Mouse (Mus musculus) neural tube, embryonic 11.5 days (tissue): Measurements from ENCODE around the gene Ufc1. TPM values are rescaled to one million over a fixed set of nuclear protein-coding genes. Genes with fewer than 3 reads are reported as not detected.

ENCODE experiments used
- ATAC-seq: fragments of 200-750 bp; cut with Nextera tagmentation; 2 replicates; pipeline ENCODE4 v1.8.0; 2017; ENCODE audit warnings: moderate number of reproducible peaks, mild to moderate bottlenecking, moderate TSS enrichment, moderate library complexity; ENCODE audit not compliant: insufficient read depth, low FRiP score, low TSS enrichment
- DNase-seq: peaks from one replicate; pipeline ENCODE4 v3.0.0-alpha.2; 2015; ENCODE audit warnings: low spot score
- H3K27ac ChIP-seq: fragments of 300-500 bp; sonication (generic); 2 replicates; pipeline ENCODE4 v1.5.1; 2014; ENCODE audit warnings: low read depth, mild to moderate bottlenecking, low read length
- H3K27me3 ChIP-seq: fragments of 300-500 bp; sonication (generic); 2 replicates; pipeline ENCODE4 v1.6.1; 2014; ENCODE audit warnings: mild to moderate bottlenecking, low read length, mixed read lengths; ENCODE audit not compliant: control insufficient read depth, insufficient read depth
- H3K36me3 ChIP-seq: fragments of 300-500 bp; sonication (generic); 2 replicates; pipeline ENCODE4 v1.6.1; 2014; ENCODE audit warnings: mild to moderate bottlenecking, low read length, moderate library complexity, mixed read lengths; ENCODE audit not compliant: control insufficient read depth, insufficient read depth
- H3K4me1 ChIP-seq: fragments of 300-500 bp; sonication (generic); 2 replicates; pipeline ENCODE4 v1.6.1; 2014; ENCODE audit warnings: low read length, mixed read lengths; ENCODE audit not compliant: control insufficient read depth, insufficient read depth
- H3K4me2 ChIP-seq: fragments of 300-500 bp; sonication (generic); 2 replicates; pipeline ENCODE4 v1.6.1; 2014; ENCODE audit warnings: low read depth, mild to moderate bottlenecking, moderate library complexity
- H3K4me3 ChIP-seq: fragments of 300-500 bp; sonication (generic); 2 replicates; pipeline ENCODE4 v1.5.1; 2014; ENCODE audit warnings: low read depth, low read length
- H3K9ac ChIP-seq: fragments of 300-500 bp; sonication (generic); 2 replicates; pipeline ENCODE4 v1.6.1; 2014; ENCODE audit warnings: mild to moderate bottlenecking, low read length
- H3K9me3 ChIP-seq: fragments of 300-500 bp; sonication (generic); 2 replicates; pipeline ENCODE4 v1.6.1; 2016; ENCODE audit warnings: low read length; ENCODE audit not compliant: control insufficient read depth
- WGBS: fragments of 180-500 bp; shearing (Covaris S2); extraction: QIAGEN DNeasy Blood & Tissue Kit; methylation state at CpG from one replicate; pipeline ENCODE4 v1.1.7; 2014; 5-methylcytosine and 5-hydroxymethylcytosine counted together
- polyA plus RNA-seq: library from polyadenylated mRNA; unstranded; fragments of >200 nt; fragmentation: Nextera tagmentation; extraction: Ambion mirVana; gene quantifications from 2 replicates; pipeline ENCODE4 v1.2.1, GENCODE M21; 2014

The Ufc1 gene
- polyA plus RNA-seq, 1 experiment from 2014 or later = 103 TPM

DNA sequence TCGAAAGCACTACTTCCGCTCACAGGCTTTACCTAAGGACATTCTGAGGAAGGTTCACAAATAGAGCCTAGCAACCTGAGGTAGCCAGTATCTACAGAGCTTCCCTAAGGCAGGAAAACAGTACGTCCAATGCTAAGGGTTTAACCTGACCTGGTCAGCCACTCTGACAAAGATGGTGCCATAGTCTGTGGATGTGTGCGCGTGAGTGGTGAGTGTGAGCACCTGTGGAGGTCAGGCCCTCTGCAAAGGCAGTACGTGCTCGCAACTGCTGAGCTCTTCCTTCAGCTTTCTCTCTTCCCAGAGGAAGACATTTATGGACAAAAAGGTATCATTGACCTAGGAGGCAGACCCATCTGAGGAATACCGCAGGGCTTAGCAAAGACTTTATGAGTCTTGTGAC lies 16.4 kb downstream of the Ufc1 start:
- WGBS = 96% methylated on average over 8 of the region's 8 CpGs
- Histone ChIP-seq H3K27me3 (no peaks in the 10 kb centered on the region), H3K36me3 (peaks cover 18% of the 10 kb centered on the region)

DNA sequence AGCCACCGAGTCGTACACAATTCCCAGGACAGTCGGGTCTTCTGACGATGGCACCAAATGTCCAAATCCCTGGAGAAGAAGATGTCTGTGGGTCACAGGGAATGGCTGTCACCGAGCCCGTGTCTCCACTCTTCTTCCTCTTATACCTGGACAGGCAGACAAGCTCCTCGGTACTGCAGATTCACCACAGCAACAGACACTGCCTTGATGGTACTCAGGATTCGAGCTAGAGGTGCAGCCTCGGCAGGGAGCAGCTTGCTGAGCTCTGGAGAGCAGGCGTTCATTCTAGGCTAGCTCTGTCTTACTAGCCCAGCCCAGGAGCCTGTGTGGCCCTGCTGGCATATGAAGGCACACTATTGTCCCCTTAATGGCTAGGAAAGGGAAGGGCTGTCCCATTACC lies 17.1 kb downstream of the Ufc1 start:
- DNase-seq (no peak), ATAC-seq (no peak)
- no peak overlapping the region for H3K27ac ChIP-seq
- no peak overlapping the region for H3K4me2 ChIP-seq
- WGBS = 89% methylated on average over 9 of the region's 10 CpGs
- no peak overlapping the region for H3K9ac ChIP-seq
- H3K9me3 ChIP-seq = no peaks in the 10 kb centered on the region
- H3K27me3 ChIP-seq = no peaks in the 10 kb centered on the region
- H3K4me1 ChIP-seq = peaks cover 6% of the 10 kb centered on the region; the same call in 1 of the 2 replicates
- H3K36me3 ChIP-seq = peaks cover 18% of the 10 kb centered on the region
- H3K4me3 ChIP-seq = no peak overlapping the region

More for the DNA sequence above, 16.4 kb downstream of the Ufc1 start:
- peaks cover 6% of the 10 kb centered on the region; the same call in 1 of the 2 replicates for H3K4me1 ChIP-seq
- no peak overlapping the region for H3K4me3 ChIP-seq
- DNase-seq (no peak), ATAC-seq (no peak)
- no peak overlapping the region for H3K9ac ChIP-seq
- H3K9me3 ChIP-seq = no peaks in the 10 kb centered on the region
- no peak overlapping the region for H3K27ac ChIP-seq
- no peak overlapping the region for H3K4me2 ChIP-seq

DNA sequence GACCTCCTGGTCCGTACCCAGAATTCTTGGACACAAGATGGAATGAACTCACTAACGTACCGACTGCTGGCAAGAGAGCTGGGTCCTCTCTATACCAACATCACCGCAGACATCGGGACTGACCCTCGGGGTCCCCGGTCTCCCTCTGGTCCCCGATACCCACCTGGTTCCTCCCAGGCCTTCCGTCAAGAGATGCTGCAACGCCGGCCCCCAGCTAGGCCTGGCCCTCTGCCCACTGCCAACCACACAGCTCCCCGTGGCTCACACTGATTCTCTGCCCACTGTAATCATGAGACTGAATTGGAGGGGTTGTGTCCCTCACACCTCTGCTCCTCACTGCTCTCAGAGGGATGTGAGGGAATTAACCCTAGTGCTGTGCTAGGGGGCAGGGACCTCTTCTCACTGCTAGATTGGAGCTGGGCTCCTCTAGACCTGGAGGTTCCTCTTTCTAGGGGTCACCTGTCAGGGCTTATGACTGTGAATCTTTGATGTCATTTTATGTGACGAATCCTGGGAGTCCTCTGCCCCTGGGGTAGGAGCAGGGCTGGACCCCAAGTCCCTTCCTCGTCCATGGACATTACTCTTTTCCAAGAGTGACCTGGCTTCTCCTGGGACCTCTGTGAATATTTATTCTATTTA lies 18.6 kb downstream of the Ufc1 start:
- WGBS = 95% methylated on average over 14 of the region's 14 CpGs
- ATAC-seq = no peak
- Histone ChIP-seq H3K9me3 (no peaks in the 10 kb centered on the region), H3K4me3 (no peak overlapping the region), H3K9ac (no peak overlapping the region), H3K36me3 (peaks cover 22% of the 10 kb centered on the region), H3K4me1 (peaks cover 9% of the 10 kb centered on the region), H3K4me2 (no peak overlapping the region), H3K27ac (no peak overlapping the region), H3K27me3 (no peaks in the 10 kb centered on the region)
- no peak for DNase-seq

DNA sequence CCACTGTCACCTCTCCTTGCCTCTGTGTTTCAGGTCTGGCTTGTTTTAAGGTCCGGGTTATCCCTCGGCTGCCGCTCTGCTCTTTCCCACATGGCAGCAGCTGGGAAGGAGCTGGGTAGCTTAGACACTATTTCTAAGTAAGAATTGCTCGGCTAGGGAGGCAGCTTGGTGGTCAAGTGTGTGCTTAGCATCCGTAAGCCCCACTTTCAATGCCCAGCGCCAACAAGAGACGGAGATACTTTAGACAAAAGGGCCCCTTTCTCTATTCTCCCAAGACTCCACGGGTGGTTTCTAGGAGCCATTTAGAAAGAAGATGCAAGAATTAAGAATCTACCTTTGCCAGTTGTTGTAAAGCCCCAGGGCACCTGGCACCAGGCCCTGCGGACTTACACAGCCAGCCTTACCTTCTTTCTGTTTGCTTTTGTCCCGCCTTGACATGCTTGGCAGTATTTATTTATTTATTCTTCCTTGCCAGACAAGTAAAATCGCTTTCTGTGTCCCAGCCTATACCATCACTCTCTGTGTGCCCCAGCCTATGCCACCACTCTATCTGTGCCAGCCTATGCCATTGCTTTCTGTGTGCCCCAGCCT lies 19.6 kb downstream of the Ufc1 start:
- Histone ChIP-seq H3K27me3 (no peaks in the 10 kb centered on the region), H3K27ac (no peak overlapping the region), H3K4me2 (no peak overlapping the region), H3K4me3 (no peak overlapping the region), H3K9ac (no peak overlapping the region), H3K9me3 (no peaks in the 10 kb centered on the region), H3K36me3 (peaks cover 22% of the 10 kb centered on the region), H3K4me1 (peaks cover 12% of the 10 kb centered on the region)
- 90% methylated on average over 11 of the region's 11 CpGs for WGBS
- no peak for DNase-seq
- ATAC-seq = no peak

DNA sequence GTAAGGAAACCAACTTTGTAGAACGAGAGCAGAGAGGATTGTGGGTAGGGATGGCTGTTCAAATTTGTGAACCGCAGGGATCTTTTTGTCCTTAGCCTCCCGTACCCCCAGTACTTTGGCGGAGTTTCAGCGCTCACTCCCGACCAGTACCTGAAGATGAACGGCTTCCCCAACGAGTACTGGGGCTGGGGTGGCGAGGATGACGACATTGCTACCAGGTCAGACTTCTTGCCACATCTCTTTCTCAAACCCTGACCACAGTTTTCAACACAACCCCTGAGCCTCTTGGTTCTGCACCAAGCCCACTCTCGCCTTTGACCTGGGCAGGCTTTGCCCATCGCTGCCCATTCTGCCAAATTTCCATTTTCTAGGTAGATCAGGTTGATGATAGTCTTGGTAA lies 20.7 kb downstream of the Ufc1 start:
- WGBS = 89% methylated on average over 12 of the region's 12 CpGs
- ATAC-seq (no peak), DNase-seq (no peak)
- Histone ChIP-seq H3K36me3 (peaks cover 22% of the 10 kb centered on the region), H3K27ac (no peak overlapping the region), H3K4me3 (no peak overlapping the region), H3K27me3 (no peaks in the 10 kb centered on the region), H3K4me2 (no peak overlapping the region), H3K4me1 (peaks cover 13% of the 10 kb centered on the region), H3K9ac (no peak overlapping the region), H3K9me3 (no peaks in the 10 kb centered on the region)

DNA sequence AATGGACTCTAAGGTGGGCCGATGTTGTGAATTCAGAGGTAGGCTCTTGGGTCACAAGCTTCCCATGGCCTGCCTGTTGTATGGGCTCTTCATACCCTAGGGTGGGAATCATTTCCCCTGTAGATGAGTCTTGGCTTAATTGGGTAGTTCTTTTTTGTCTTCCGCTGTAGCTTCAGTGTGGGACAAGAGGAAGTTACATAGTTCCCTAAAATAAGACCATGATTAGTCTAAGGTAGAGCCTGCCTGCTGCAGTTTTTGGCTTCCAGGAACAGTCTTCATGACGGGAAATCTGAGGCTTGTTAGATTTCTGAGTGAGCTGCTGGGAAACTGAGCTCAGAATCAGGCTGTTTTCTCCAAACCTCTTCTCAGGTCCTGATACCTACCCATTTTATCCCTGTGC lies 22.7 kb downstream of the Ufc1 start:
- no peak overlapping the region for H3K4me2 ChIP-seq

DNA sequence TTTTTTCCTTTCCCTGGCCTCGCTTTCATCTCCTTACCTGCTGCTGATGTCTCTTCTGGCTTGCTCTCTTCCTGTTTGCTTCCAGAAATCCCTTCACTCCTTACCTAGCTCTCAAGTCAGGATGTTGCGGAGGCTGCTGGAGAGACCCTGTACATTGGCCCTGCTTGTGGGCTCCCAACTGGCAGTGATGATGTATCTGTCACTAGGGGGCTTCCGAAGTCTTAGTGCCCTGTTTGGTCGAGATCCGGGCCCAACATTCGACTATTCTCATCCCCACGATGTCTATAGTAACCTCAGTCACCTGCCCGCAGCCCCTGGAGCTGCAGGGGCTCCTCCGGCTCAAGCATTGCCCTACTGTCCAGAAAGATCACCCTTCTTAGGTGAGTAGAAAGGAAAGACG lies 23.2 kb downstream of the Ufc1 start:
- Histone ChIP-seq H3K4me3 (no peak overlapping the region), H3K36me3 (peaks cover 13% of the 10 kb centered on the region), H3K27ac (no peak overlapping the region), H3K27me3 (no peaks in the 10 kb centered on the region), H3K9ac (no peak overlapping the region), H3K9me3 (no peaks in the 10 kb centered on the region), H3K4me2 (no peak overlapping the region), H3K4me1 (peaks cover 13% of the 10 kb centered on the region)
- 75% methylated on average over 10 of the region's 10 CpGs for WGBS
- ATAC-seq (no peak), DNase-seq (no peak)

More for the DNA sequence above, 22.7 kb downstream of the Ufc1 start:
- ATAC-seq = no peak
- DNase-seq = no peak
- no peaks in the 10 kb centered on the region for H3K9me3 ChIP-seq
- peaks cover 13% of the 10 kb centered on the region for H3K36me3 ChIP-seq
- H3K4me3 ChIP-seq = no peak overlapping the region
- H3K4me1 ChIP-seq = peaks cover 13% of the 10 kb centered on the region
- 97% methylated on average over 3 of the region's 3 CpGs for WGBS
- H3K27me3 ChIP-seq = no peaks in the 10 kb centered on the region
- no peak overlapping the region for H3K27ac ChIP-seq
- H3K9ac ChIP-seq = no peak overlapping the region

DNA sequence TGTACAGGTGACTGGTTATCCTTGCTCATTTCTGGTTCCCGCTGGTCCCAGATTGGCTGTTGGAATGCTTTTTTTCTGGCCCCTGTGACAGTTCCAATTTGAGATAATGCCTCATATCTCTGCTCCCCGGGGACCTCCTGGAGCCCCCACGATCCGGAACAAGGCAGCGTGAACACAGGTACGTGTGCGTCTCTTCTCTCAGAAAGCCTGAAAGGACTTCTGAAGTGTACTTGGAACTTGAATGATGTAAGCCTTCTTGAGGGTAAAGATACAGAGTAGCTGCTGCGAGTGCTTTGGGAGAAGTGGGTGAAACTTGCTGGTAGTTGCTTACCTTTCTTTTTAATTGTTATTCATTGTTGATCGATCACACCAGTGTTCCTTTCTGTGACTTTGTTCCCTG lies 23.6 kb downstream of the Ufc1 start:
- no peak overlapping the region for H3K27ac ChIP-seq
- peak overlapping the region; percentile 96 for H3K4me2 ChIP-seq
- ATAC-seq (no peak), DNase-seq (no peak)
- H3K4me3 ChIP-seq = peak overlapping the region; percentile 82
- H3K36me3 ChIP-seq = peaks cover 11% of the 10 kb centered on the region
- no peaks in the 10 kb centered on the region for H3K27me3 ChIP-seq
- no peak overlapping the region for H3K9ac ChIP-seq
- peaks cover 13% of the 10 kb centered on the region for H3K4me1 ChIP-seq
- no peaks in the 10 kb centered on the region for H3K9me3 ChIP-seq
- 60% methylated on average over 9 of the region's 9 CpGs for WGBS

DNA sequence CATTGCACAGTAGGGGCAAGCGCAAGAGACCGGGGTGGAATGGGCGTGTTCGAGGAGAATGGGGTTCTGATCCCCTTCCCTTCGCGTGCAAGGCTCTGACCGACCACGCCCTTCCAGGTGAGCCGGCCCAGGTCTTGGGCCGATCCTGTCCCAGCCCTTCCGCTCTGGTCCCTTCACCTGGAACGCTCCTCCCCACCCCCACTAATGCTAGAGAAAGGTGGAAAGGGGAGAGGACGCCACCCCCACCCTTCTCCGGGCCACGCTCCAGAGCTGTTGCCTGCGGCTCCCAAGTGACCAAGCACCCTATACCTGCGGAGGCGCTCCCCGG lies 24.3 kb downstream of the Ufc1 start:
- peak overlapping the region; percentile 96 for H3K4me2 ChIP-seq
- peak overlapping the region; percentile 82 for H3K4me3 ChIP-seq
- H3K27ac ChIP-seq = peak overlapping the region; percentile 29; the same call in 1 of the 2 replicates
- DNase-seq (no peak), ATAC-seq (peak; percentile 66)
- no peaks in the 10 kb centered on the region for H3K27me3 ChIP-seq
- peak overlapping the region; percentile 77 for H3K9ac ChIP-seq
- peaks cover 13% of the 10 kb centered on the region for H3K4me1 ChIP-seq
- no peaks in the 10 kb centered on the region for H3K9me3 ChIP-seq
- H3K36me3 ChIP-seq = peaks cover 6% of the 10 kb centered on the region
- under 1% methylated on average over 17 of the region's 19 CpGs for WGBS
